Mouse (Mus musculus) midbrain, embryonic 13.5 days (tissue): Measurements from ENCODE around the gene Igfbp5. TPM values are rescaled to one million over a fixed set of nuclear protein-coding genes. Genes with fewer than 3 reads are reported as not detected.

Experiments
- ATAC-seq: fragments of 200-750 bp; cut with Nextera tagmentation; 2 replicates; pipeline ENCODE4 v1.8.0; 2017; ENCODE audit warnings: mild to moderate bottlenecking, moderate TSS enrichment, moderate library complexity
- H3K27ac ChIP-seq: fragments of 300-500 bp; sonication (generic); 2 replicates; pipeline ENCODE4 v1.5.1; 2015; ENCODE audit warnings: inconsistent platforms, mild to moderate bottlenecking, moderate library complexity
- H3K27me3 ChIP-seq: fragments of 300-500 bp; sonication (generic); 2 replicates; pipeline ENCODE4 v1.6.1; 2015; ENCODE audit warnings: mild to moderate bottlenecking, inconsistent platforms
- H3K36me3 ChIP-seq: fragments of 300-500 bp; sonication (generic); 2 replicates; pipeline ENCODE4 v1.6.1; 2015; ENCODE audit warnings: mild to moderate bottlenecking, inconsistent platforms
- H3K4me1 ChIP-seq: fragments of 300-500 bp; sonication (generic); replicated peaks from 2 replicates; pipeline ENCODE4 v1.6.1; 2015; ENCODE audit warnings: inconsistent platforms
- H3K4me2 ChIP-seq: fragments of 300-500 bp; sonication (generic); replicated peaks from 2 replicates; pipeline ENCODE4 v1.6.1; 2015; ENCODE audit warnings: moderate library complexity, mild to moderate bottlenecking, inconsistent platforms
- H3K4me3 ChIP-seq: fragments of 300-500 bp; sonication (generic); replicated peaks from 2 replicates; pipeline ENCODE4 v1.5.1; 2015; ENCODE audit warnings: mild to moderate bottlenecking, inconsistent platforms
- H3K9ac ChIP-seq: fragments of 300-500 bp; sonication (generic); replicated peaks from 2 replicates; pipeline ENCODE4 v1.6.1; 2015; ENCODE audit warnings: mild to moderate bottlenecking, inconsistent platforms
- H3K9me3 ChIP-seq: fragments of 300-500 bp; sonication (generic); 2 replicates; pipeline ENCODE4 v1.6.1; 2016; ENCODE audit warnings: mild to moderate bottlenecking, inconsistent platforms
- WGBS: fragments of 180-500 bp; shearing (Covaris S2); methylation state at CpG from one replicate; pipeline ENCODE4 v1.1.7; 2015; 5-methylcytosine and 5-hydroxymethylcytosine counted together
- polyA plus RNA-seq: library from polyadenylated mRNA; unstranded; fragments of >200 nt; fragmentation: Nextera tagmentation; extraction: Ambion mirVana; gene quantifications from 2 replicates; pipeline ENCODE4 v1.2.1, GENCODE M21; 2015

Igfbp5 gene
- 28.7 and 31.8 TPM in 2 replicates for polyA plus RNA-seq

DNA sequence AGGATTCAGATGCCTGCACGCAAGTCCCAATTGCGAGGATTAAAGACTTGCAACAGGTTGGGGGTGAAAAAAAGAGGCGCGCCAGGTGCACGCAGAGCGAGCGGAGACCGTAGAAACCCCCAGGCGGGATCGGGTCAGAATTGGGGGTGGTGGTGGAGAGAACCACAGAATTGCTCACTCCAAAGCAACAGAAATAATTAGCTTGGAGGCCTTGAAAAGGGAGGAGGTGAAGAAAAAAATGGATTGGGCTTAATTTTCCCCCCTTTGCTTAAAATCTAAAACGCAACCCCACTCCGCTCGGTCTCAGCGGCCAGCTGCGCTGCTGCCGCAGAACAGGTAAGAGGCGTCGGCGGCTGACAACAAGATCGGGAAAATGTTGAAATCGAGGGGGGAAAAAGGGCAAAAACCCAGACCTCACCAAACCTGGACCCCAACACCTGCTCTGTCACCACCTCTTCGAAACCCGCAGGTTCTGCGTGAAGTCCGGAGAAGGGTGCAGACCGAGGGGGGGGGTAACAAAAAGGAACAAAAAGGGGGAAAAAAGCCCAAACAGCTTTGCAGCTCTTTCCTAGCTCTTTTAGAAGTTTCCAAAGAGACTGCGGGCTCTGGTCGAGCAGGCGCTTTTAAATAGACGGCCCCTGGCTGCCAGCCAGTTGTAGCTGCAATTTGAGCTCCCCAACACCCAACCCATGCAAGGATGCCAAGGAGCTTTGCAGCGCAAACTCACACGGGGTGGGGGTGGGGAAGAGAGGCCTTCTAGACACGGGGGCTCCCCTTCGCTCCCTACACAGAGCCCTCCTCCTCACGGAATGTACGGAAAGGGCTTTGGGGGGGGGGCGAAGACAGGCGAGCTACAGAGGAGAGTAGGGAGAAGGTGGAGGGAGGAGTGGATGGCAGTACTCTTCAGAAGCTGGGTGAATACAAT is at the start of gene Igfbp5:
Gene Igfbp5 (minus strand): TSS at position 598 of the 925 bp plus-strand sequence.
- Histone ChIP-seq H3K9ac (peak within 1 kb of the TSS; percentile 66), H3K27me3 (peaks cover 29% of the 10 kb centered on the region), H3K4me3 (peak within 1 kb of the TSS; percentile 50), H3K4me2 (peak within 1 kb of the TSS; percentile 80), H3K36me3 (no peaks in the 10 kb centered on the region), H3K27ac (peak within 1 kb of the TSS; percentile 17), H3K9me3 (no peaks in the 10 kb centered on the region), H3K4me1 (peaks cover 63% of the 10 kb centered on the region)
- 1% methylated on average over 38 of the region's 38 CpGs for WGBS
- ATAC-seq = peak; percentile 54

DNA sequence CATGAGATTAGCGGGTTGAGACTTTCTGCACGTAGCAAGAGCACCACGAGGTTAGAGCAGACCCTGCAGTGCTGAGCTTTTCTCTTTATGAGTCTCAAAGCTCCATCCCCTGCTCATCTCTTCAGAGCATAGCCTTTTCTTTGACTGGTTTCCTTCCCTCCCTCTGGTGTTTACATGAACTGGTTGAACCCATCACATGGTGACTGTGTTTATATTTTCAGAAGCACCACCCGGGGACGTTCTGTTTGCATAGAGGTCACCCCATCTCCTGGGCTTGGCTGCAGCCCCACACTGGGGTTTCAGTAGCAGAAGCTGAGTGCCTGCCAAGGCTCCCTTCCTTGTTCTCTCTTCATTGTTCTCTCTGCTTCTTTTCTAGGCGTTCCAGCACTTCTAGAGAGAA is 40.1 kb upstream of the Igfbp5 start:
- no peak for ATAC-seq

DNA sequence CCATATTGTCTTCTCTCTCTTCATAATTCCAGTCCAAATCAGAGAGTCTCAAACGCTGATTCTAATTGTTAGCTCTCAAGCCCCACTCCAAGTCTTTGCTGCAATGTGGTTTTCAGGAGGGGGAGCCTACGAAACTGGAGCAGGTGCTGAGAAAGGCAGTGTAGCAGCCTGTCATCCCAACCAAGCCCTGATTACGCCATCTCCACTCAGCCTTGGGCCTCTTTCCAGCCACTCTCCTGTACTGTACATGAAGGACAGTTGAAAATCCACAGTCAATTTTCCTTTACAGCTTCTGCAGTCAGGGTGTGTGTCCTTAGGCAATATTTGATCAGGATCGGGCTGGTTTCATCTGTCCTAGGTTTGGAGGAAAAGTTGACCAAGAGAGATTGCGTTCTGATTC is 38.4 kb upstream of the Igfbp5 start:
- Histone ChIP-seq H3K9me3 (no peaks in the 10 kb centered on the region), H3K9ac (no peak overlapping the region), H3K4me2 (no peak overlapping the region), H3K4me3 (no peak overlapping the region), H3K27me3 (no peaks in the 10 kb centered on the region), H3K4me1 (no peaks in the 10 kb centered on the region), H3K36me3 (no peaks in the 10 kb centered on the region), H3K27ac (no peak overlapping the region)
- ATAC-seq = no peak
- 89% methylated on average over 5 of the region's 5 CpGs for WGBS

More for the DNA sequence above, 40.1 kb upstream of the Igfbp5 start:
- Histone ChIP-seq H3K9ac (no peak overlapping the region), H3K36me3 (no peaks in the 10 kb centered on the region), H3K27ac (no peak overlapping the region), H3K4me1 (no peaks in the 10 kb centered on the region), H3K4me3 (no peak overlapping the region), H3K9me3 (no peaks in the 10 kb centered on the region), H3K27me3 (no peaks in the 10 kb centered on the region), H3K4me2 (no peak overlapping the region)
- 77% methylated on average over 6 of the region's 6 CpGs for WGBS

DNA sequence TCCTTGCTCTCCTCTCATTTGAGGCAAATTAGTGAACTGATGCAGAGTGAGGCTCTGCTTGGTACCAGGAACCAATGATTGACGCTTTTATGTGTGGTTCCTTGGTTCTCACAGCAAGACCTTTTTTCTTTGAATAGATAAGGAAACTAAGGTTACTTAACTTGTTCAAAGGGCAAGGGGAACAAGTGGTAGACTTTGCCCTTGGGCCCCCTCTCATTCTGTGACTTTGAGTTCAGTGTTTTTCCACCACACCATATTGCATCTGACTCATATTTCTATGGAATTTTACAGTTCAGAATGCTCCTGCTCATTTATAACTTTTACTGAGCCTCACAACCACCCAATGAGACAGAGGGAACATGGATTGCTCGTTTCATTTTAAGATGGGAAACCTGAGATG is 21.1 kb upstream of the Igfbp5 start:
- no peak for ATAC-seq
- 89% methylated on average over 2 of the region's 2 CpGs for WGBS
- H3K4me1 ChIP-seq = no peaks in the 10 kb centered on the region
- H3K36me3 ChIP-seq = no peaks in the 10 kb centered on the region
- H3K4me3 ChIP-seq = no peak overlapping the region
- no peaks in the 10 kb centered on the region for H3K27me3 ChIP-seq
- no peak overlapping the region for H3K27ac ChIP-seq
- no peak overlapping the region for H3K4me2 ChIP-seq
- H3K9ac ChIP-seq = no peak overlapping the region
- H3K9me3 ChIP-seq = no peaks in the 10 kb centered on the region

DNA sequence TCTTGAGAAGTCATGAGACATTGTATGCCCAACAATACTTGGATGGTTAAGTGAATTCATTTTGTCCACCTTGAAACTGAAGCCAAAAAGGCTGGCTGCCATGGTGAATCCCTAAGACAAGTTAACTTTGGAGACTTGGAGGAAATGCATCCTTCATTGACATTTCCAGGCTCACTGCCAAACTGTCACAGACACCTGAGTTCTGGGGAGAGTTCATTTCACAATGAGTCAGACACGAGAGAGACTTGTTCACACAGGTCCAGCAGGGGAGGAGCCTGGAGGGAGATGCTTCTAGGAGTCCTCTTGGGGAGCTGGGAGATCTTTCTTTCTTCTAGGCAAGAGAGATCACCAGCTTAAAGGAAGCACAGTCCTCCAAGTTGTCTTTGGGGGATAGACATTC is 13.2 kb upstream of the Igfbp5 start:
- Histone ChIP-seq H3K36me3 (no peaks in the 10 kb centered on the region), H3K27me3 (no peaks in the 10 kb centered on the region), H3K4me3 (no peak overlapping the region), H3K4me2 (no peak overlapping the region), H3K27ac (no peak overlapping the region), H3K9ac (no peak overlapping the region), H3K4me1 (no peaks in the 10 kb centered on the region), H3K9me3 (no peaks in the 10 kb centered on the region)
- 74% methylated on average over 1 of the region's 1 CpGs for WGBS
- no peak for ATAC-seq

DNA sequence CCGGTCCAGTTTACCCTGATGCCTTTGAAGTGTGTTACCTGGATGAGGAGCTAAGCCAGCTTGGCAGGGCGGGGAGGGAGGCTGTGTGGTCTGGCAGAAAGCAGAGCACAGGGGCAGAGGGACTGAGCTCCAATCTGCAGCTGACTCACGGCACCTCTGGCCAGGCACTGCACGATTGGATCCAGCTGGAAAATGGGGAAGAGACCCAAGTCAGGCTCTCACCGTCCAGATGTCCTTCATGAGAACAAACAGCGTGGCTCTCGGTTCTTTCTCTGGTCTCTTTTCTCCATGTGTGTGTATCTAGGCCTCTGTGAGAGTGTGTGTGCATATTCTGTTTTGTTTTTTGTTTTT is 11.1 kb upstream of the Igfbp5 start:
- Histone ChIP-seq H3K36me3 (no peaks in the 10 kb centered on the region), H3K4me3 (no peak overlapping the region), H3K27me3 (no peaks in the 10 kb centered on the region), H3K9me3 (no peaks in the 10 kb centered on the region), H3K9ac (no peak overlapping the region), H3K4me2 (no peak overlapping the region), H3K4me1 (no peaks in the 10 kb centered on the region), H3K27ac (no peak overlapping the region)
- 89% methylated on average over 7 of the region's 7 CpGs for WGBS
- no peak for ATAC-seq

DNA sequence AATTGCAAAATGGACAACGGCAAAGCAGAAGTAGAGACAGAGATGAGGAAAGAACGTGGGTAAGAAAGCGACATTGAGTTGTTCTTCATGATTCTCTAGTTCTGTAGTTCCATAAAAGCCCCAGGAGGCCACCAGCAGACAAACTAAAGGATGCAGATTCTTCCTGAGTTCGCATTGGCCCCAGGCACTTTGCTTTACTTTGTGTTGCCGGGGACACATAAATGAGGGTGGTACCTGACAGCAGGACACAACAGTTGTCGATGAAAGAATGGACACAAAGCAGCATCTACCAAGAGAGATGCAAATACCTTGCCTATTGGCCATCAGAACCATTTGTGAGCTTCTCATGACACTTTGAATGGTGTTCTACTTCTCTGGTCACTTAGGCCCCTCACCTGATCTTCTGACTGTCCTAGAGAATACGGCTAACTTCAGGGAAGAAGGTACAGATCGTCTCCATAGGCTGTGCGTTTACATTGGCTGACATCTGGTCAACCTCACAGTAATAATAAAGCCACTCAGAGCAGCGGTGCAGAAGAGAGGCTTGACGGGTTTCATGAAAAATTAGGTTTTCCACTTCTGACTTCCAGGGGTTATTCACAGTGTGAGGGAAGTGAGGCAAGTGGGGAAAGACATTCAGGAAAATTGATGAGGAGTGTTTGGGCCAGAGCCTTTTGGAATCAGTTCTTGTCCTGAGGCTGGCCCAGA is 10.6 kb upstream of the Igfbp5 start:
- no peaks in the 10 kb centered on the region for H3K9me3 ChIP-seq
- H3K4me2 ChIP-seq = no peak overlapping the region
- no peak overlapping the region for H3K4me3 ChIP-seq
- H3K27me3 ChIP-seq = no peaks in the 10 kb centered on the region
- H3K9ac ChIP-seq = no peak overlapping the region
- no peak for ATAC-seq
- no peak overlapping the region for H3K27ac ChIP-seq
- 91% methylated on average over 11 of the region's 11 CpGs for WGBS
- no peaks in the 10 kb centered on the region for H3K4me1 ChIP-seq
- no peaks in the 10 kb centered on the region for H3K36me3 ChIP-seq

DNA sequence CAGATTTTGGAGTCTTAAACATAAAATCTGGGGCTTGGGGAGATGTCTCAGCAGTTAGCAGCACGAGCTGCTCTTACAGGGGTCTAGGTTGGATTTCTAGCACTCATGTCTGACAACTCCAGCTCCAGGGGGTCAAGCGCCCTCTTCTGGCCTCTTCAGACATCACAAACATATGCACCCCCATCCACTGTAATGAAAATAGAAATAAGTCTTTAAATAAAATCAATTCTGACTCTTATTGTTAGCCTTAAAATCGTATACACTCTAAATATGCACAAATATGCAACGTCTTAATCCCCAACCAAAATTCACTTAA is 4.6 kb upstream of the Igfbp5 start:
- H3K4me1 ChIP-seq = peaks cover 22% of the 10 kb centered on the region
- no peak for ATAC-seq
- no peak overlapping the region for H3K4me3 ChIP-seq
- H3K36me3 ChIP-seq = no peaks in the 10 kb centered on the region
- H3K4me2 ChIP-seq = no peak overlapping the region
- H3K9me3 ChIP-seq = no peaks in the 10 kb centered on the region
- H3K9ac ChIP-seq = no peak overlapping the region
- H3K27me3 ChIP-seq = peaks cover 16% of the 10 kb centered on the region
- 62% methylated on average over 4 of the region's 4 CpGs for WGBS
- no peak overlapping the region for H3K27ac ChIP-seq

DNA sequence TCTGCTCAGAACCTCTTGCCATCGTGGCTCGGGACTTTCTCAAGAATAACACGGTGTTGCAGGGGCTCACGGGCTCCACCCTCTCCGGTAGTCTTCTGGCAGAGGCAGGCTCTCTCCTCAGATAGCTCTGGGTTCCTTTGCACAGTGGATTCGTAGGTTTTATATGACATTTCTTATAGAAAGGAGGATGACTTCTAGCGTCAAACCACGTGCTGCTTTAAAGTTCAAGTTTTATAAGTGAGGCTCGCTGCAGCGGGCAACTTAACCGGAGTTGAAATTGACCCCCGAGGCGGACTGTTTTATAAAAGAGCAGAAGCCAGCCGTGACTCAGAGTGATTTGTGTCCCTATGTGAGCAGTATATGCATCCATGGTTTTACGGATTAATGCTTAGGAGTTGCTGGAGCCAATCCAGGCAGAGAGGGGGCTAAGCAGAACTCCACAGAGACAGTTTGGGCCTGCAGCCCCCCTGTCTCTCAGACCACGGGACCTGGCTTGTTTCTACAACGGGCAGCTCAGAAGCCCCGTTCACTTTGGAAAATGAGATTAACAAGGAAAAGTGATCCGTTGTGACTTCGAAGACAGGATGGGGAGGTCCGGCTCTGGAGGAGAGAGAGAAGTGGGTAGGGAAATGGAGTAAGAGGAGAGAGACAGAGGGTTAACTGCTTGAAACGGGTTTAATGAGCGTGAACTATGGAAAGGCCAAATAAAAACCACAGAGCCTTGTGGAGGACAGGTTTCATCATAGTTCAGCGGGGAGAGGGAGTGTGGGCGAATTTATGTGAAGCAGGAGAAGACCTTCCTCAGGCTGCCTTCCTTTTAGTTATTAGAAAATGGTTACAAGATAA is 4.0 kb upstream of the Igfbp5 start:
- 57% methylated on average over 25 of the region's 25 CpGs for WGBS
- H3K4me3 ChIP-seq = no peak overlapping the region
- no peak overlapping the region for H3K9ac ChIP-seq
- peaks cover 22% of the 10 kb centered on the region for H3K27me3 ChIP-seq
- H3K4me2 ChIP-seq = peak overlapping the region; percentile 35
- no peaks in the 10 kb centered on the region for H3K9me3 ChIP-seq
- H3K27ac ChIP-seq = no peak overlapping the region
- no peaks in the 10 kb centered on the region for H3K36me3 ChIP-seq
- ATAC-seq = no peak
- H3K4me1 ChIP-seq = peaks cover 27% of the 10 kb centered on the region

DNA sequence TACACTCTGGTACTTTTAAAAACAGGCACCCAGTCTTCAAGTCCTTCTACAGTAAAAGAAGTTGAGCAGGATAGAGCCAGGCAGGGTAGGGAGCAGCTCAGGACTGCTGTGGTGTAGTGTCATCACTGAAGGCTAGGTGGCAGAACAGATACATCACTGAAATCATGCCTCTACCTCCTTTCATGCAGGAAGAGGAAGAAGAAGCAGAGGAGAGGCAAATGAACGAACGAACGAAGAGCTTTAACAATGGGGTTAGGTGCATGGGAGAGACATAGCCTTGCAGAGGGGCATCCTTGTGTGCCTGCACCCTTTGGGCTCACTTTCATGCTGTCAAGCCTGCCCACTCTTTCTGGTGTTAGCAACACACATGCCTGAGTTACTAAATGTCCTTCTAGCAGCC is 3.2 kb upstream of the Igfbp5 start:
- no peak overlapping the region for H3K9ac ChIP-seq
- H3K36me3 ChIP-seq = no peaks in the 10 kb centered on the region
- H3K4me1 ChIP-seq = peaks cover 35% of the 10 kb centered on the region
- ATAC-seq = peak; percentile 12; the same call in 1 of the 2 replicates
- H3K4me2 ChIP-seq = peak overlapping the region; percentile 35
- no peaks in the 10 kb centered on the region for H3K9me3 ChIP-seq
- H3K27ac ChIP-seq = no peak overlapping the region
- H3K4me3 ChIP-seq = no peak overlapping the region
- 0% methylated on average over 3 of the region's 3 CpGs for WGBS
- peaks cover 29% of the 10 kb centered on the region for H3K27me3 ChIP-seq

DNA sequence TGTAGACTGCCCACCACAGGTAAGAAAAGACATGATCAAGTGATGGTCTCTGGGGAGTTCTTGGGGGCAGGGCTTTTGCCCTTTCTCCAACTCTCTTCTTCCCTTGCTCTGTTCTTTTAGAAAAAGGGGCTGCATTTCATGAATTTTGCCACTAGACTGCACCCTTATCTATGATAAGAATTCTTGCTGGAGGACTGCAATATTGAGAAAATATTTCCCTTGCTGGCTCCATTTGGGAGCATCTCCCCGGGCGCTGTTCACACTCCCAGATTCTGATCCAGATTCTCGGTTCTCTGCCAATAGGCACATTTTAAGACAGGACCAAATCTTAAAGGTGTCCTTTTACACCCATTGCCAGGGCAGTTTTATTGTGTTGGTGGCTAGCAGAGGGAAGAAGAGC is 1.4 kb upstream of the Igfbp5 start:
- H3K9me3 ChIP-seq = no peaks in the 10 kb centered on the region
- H3K4me3 ChIP-seq = no peak overlapping the region
- peaks cover 29% of the 10 kb centered on the region for H3K27me3 ChIP-seq
- peaks cover 47% of the 10 kb centered on the region for H3K4me1 ChIP-seq
- no peak overlapping the region for H3K9ac ChIP-seq
- H3K36me3 ChIP-seq = no peaks in the 10 kb centered on the region
- H3K27ac ChIP-seq = no peak overlapping the region
- no peak for ATAC-seq
- 0 out of 2 replicates have a peak overlapping the region, but pooled peaks have one; percentile 80 for H3K4me2 ChIP-seq
- WGBS = 49% methylated on average over 3 of the region's 3 CpGs

DNA sequence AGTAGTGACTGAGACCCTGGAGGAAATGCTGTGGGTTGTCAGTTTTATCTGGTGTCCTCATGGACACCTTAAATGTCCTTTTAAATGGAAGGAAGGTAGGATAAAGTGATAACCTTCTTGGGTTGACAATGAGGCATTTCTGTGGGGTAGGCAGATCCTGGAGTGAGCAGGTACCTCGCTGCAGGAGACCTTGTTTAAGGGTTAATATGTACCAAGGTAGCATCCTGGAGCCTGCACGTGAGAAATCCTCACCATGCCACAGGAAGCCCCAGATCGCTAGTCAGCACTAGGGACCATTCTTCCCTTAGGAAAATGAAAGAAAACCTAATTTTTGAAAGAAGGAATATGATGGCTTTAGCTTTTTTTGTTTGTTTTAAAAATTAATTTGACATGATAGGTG is 1.0 kb upstream of the Igfbp5 start:
- 9% methylated on average over 3 of the region's 3 CpGs for WGBS
- H3K4me1 ChIP-seq = peaks cover 51% of the 10 kb centered on the region
- ATAC-seq = no peak
- H3K27ac ChIP-seq = no peak overlapping the region
- H3K9ac ChIP-seq = no peak overlapping the region
- no peak overlapping the region for H3K4me3 ChIP-seq
- H3K4me2 ChIP-seq = peak overlapping the region; percentile 80; the same call in 1 of the 2 replicates
- H3K36me3 ChIP-seq = no peaks in the 10 kb centered on the region
- H3K9me3 ChIP-seq = no peaks in the 10 kb centered on the region
- H3K27me3 ChIP-seq = peaks cover 29% of the 10 kb centered on the region
